Mouse (Mus musculus) neural tube, embryonic 10.5 days (tissue): ENCODE results near the gene Hist1h2bg.

Experiments used
- DNase-seq: peaks from one replicate; pipeline ENCODE4 v3.0.0-alpha.2; 2017; ENCODE audit warnings: low spot score; ENCODE audit errors: extremely low spot score

Hist1h2bg gene

DNA sequence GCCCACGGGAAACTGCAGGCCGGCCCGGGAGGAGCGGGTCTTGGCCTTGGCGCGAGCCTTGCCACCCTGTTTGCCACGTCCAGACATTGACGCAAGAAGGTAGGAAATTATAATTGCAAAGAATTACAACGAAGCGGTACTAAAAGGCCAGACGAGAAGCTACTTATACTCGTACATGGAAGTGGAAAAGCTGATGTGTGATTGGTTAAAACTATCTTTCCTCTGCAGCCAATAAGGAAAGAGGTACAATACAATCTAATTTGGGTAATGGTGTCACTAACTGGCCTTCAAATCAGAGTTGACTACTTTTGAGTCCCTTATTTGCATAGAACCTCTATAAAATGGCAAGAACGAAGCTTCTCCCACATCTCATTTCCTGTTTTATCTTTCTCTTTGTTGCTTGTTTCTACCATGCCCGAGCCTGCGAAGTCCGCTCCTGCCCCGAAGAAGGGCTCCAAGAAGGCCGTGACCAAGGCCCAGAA, at the start of gene Hist1h2bg, which contains the start of gene Hist1h2ae:
Hist1h2bg (plus strand) TSS at position 375 of the 482 bp plus-strand sequence.
Hist1h2ae (minus strand) TSS at position 199 of the 482 bp plus-strand sequence.
- no peak for DNase-seq

DNA sequence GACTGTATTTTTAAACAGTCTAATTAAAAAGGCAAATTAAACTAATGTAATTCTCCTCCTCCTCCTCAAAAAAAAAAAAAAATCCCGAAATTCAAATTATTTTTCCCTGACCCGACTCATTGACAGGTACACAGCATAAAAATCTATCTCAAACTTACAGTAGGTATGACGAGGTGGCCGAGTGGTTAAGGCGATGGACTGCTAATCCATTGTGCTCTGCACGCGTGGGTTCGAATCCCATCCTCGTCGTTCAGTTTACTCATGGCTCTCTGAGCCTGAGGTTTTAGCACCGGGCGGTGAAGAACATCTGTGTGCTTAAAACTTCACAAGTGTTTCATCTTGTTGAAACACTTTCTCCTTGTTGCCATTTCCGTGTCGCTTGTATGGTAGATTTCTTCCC, 49.5 kb upstream of the Hist1h2bg start:
- peak; percentile 72 for DNase-seq

DNA sequence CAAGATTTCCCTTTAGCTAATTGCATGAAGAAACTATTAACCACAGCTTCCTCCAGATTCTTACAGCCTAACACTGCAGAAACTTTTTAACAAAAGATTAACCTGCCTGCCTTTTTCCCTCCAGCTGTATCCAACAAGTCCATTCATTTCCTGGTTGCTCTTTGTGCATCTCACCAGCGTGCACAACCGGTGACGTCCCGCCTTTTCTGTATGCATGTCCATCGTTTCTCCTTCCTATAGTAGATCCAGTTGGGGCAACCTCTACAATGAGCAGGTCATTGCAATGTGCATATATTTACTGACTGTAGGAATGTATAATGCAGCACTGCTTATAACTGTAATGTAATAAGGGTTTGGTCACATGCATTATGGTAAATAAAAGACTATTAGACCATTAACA, 47.2 kb upstream of the Hist1h2bg start:
- DNase-seq: no peak

DNA sequence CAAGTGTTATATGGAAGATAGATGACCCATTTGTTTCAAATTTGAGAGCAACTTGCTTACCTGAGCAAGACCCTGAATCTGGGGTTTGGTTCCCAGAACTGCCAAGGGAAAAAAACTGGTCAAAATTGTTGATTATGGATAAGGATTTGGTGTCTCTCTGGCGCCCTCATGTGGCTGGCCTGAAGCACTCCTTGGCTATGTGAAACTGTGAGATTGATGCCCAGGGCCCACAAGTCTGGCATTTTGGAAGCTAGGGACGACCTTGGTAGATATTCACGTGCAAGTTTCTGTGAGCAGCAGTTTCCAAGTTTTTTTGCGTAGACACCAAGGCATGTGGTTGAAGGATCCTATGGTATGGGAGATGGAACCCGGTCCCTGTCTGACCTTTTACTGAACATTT, 46.5 kb upstream of the Hist1h2bg start:
- DNase-seq: peak; percentile 87

DNA sequence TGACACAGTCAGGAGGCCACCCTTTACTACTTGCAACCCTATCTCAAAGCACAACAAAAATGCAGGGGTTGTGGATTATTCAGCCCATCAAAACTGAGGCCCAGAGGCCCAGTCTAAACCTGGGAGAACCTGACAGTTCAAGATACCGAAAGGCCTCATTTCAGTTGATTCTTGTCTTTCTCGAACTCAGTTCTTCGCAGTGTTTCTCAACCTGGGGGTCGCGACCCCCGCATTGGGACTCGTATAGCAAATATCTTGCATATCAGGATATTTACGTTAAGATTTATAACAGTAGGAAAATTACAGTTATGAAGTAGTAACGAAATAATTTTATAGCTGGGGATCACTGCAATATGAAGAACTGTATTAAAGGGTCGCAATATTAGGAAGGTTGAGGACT, 45.3 kb upstream of the Hist1h2bg start:
- DNase-seq: peak; percentile 65

DNA sequence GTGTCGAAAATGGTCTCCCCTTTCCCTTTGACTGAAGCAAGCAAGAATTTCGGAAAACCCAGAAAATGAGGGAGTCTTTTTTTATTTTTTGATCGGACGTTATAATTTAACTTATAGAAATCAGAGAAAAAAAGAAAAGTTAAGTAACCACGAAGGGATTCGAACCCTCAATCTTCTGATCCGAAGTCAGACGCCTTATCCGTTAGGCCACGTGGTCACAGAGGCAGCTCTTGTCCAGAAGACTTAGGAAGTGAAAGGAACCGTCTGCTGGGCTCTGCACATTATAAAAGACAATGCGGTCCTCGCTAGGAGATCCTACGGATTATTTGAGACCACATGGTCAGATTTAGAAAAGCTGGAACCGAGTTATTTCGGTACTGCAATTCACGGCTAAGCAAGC, 44.9 kb upstream of the Hist1h2bg start:
- DNase-seq: peak; percentile 96

DNA sequence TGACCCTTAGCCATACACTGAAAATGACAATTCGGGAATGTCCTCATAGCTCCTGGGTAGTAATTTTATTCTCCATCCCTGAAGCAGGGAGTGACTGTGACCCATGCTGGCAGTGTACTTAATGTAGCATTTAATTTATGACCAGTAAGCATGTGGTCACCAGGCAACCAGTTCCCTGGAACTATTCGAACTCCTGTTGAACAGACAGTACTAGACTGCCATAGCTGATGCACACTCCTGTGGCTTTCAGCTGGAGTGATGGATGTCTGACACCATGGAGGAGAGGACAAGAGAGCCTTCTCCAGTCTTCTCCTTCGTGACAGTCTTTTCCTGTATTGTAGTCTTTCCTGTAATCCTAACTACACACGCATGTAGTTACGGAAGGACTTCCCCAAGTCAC, 42.2 kb upstream of the Hist1h2bg start:
- DNase-seq: peak; percentile 39

DNA sequence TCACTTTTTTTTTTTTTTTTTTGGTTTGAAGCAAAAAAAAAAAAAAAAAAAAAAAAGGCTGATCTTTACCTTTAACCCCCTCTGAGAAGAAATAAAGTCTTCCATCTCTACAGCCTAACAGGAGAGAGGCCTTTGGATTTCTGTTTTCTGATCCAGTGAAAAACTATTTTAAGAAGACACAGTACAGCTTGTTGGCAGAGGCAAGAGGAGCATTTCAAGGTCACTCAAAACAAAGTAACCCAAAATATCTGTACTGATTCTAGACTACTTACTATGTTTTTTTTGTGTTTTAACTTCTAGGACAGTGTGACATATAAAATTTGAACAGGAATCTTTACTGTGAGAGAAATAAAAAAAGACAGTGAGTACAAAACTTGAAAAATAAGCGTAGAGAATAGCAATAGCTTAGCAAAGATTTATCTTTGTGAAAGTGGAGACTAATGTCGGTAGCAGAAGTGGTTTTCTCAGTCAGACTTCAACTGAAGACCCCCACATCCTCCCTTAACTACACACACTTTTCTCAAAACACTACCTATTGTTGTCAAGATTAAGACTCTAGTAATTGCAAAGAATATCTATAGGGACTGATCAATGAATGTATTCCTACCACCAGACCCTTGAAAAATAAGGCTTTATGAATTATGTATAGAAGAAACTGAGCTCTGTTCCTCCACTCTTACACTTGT, 41.6 kb upstream of the Hist1h2bg start:
- no peak for DNase-seq

DNA sequence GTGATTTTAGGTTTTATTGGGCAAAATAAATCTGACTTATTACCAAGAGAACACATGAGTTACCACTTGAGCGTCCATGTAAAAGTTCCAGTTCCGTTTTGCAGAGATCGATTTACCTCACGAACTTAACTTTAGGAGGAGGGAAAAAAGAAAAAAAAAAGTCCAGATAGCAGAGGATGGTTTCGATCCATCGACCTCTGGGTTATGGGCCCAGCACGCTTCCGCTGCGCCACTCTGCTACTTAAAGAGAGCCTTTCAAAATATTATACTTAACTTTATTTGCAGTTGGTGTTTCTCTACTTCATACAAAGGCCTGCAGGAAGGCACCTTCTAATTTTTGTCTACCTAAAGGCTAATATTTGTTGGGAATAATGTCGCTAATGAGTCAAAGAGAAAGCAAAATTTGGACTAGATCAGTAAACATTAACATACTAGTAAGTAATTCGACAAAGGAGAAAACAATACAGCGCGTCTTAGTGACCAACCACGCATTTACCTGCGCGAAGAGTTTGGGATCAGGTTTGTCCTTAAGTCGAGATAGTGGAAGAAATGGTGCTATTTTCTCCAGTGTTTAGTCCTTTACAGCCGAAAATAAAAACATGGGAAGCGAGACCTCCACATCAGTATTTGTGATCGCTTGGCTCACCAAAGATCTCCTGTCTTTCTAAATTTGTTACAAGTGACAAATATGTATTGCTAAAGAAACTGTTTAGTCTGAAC, 40.9 kb upstream of the Hist1h2bg start:
- DNase-seq: peak; percentile 63

DNA sequence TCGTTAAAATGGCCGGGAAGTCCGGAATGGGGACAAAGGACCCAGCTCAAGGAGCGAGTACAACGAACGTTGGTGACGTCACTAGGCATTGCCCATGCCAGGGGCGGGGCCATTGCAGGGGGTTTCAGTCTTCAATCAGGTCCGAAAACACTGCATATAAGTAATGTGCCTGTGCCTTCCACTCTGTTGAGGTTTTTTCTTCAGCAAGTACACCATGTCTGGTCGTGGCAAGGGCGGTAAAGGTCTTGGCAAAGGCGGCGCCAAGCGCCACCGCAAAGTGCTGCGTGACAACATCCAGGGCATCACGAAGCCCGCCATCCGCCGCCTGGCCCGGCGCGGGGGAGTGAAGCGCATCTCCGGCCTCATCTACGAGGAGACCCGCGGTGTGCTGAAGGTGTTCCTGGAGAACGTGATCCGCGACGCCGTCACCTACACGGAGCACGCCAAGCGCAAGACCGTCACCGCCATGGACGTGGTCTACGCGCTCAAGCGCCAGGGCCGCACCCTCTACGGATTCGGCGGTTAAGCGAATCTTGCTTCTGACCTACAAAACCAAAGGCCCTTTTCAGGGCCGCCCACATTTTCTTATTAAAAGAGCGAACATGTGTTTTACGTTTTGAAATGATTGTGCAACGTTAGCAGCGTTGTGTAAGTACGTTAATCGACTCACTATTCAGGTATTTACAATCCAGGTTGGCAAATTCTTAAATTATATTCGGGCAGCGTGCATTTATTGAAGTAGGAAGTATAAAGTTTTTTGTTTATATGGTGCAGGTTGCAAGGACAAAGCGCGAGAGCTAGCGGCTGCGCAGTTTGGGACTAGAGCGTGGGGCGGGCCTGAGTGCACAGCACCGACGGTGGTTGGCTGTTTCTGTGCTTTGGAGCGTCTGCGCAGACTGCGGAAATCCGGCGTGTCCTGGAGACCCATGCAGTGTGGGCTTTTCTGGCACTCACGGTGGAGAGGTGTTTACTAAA, 40.0 kb upstream of the Hist1h2bg start, which contains the start of gene Hist1h4h:
Hist1h4h (plus strand) TSS at position 150 of the 975 bp plus-strand sequence.
- DNase-seq: peak; percentile 98

DNA sequence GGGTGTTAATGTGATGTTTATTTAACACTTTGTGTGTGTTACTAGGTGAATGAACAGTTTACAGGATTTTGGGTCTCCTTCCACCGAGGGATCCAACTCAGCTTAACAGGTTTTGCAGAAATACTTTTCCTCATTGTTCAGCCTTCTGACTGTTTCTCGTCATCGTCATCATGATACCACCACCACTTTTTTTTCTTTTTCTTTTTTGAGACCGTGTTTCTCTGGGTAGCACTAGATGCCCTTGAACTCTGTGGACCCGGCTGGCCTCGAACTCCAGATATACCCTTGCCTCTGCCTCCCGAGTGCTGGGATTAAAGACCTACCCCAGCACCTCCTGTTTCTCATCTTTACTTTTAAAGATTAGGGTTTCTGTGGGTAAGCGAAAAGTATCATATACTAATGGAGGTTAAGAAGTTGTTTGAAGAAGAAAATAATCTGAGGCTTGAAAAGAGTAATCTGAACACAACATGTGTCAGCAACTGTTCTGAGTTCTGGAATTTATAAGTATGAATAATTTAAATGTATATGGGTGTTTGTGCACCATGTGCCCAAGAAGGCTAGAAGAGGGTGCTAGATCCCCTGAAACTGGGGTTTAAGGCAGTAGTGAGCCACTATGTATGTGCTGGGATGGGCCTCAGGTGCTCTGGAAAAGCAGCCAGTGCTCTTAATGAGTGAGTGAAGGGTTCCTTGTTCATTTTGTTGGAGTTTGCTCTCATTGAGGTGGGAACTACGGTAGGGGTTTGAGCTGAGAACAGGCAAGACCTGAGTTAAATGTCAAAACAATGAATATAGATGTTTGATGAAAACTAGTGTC, 38.7 kb upstream of the Hist1h2bg start:
- DNase-seq: peak; percentile 27

DNA sequence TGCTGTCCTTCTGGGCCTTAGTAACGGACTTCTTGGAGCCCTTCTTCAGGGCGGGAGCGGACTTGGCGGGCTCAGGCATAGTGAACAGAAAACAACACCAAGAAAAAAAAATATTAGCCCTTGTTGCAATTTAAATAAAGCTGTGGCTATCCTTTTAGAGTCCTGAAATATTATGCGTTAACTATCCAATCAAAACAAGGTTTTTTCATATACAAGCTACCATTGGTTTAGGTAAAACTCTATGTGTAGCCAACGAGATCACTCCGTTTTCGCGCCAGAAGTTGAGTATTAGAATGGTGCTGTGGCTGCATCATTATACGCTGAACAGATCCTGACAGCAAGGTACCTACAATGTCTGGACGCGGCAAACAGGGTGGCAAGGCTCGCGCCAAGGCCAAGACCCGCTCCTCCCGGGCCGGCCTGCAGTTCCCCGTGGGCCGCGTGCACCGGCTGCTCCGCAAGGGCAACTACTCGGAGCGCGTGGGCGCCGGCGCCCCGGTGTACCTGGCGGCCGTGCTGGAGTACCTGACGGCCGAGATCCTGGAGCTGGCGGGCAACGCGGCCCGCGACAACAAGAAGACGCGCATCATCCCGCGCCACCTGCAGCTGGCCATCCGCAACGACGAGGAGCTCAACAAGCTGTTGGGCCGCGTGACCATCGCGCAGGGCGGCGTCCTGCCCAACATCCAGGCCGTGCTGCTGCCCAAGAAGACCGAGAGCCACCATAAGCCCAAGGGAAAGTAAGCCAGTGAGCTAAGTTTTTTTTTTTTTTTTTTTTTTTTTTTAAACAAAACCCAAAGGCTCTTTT, 37.4 kb upstream of the Hist1h2bg start, which contains the start of gene Hist1h2af:
Hist1h2af (plus strand) TSS at position 347 of the 808 bp plus-strand sequence.
- peak; percentile 79 for DNase-seq

DNA sequence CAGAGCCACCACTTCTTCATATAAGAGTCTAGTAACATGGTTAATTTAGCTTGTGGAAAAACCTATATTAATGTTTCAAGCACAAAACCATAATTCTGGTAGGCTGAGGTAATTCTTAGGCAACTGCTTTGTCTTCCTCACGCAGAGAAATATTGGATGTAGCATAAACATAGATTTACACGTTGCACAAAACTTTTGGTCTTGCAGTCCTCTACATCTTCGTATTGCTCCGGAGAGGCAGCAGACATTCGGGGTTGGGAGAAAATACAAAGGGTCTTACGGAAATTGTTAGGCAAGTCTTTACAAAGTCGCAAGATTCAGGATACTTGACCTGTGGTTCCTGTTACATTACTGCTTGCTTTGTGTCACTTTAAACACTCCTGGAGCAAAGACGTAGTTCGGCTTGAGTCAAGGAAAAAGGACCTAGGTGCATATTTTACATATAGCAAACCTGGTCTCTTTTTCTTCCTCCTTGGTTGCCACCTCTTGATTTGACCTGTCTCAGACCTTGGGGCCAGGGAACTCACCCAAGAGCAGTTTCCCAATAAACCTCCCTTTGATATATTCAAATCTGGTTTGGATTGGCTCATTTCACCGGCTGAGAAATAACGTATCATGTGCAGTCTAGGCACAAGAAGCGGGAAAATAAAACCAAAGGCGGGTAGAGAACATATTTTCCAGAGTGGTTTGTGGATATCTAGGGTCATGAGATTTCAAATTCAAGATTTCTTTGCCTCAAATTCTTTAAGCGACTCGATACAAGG, 36.6 kb upstream of the Hist1h2bg start:
- DNase-seq: no peak

DNA sequence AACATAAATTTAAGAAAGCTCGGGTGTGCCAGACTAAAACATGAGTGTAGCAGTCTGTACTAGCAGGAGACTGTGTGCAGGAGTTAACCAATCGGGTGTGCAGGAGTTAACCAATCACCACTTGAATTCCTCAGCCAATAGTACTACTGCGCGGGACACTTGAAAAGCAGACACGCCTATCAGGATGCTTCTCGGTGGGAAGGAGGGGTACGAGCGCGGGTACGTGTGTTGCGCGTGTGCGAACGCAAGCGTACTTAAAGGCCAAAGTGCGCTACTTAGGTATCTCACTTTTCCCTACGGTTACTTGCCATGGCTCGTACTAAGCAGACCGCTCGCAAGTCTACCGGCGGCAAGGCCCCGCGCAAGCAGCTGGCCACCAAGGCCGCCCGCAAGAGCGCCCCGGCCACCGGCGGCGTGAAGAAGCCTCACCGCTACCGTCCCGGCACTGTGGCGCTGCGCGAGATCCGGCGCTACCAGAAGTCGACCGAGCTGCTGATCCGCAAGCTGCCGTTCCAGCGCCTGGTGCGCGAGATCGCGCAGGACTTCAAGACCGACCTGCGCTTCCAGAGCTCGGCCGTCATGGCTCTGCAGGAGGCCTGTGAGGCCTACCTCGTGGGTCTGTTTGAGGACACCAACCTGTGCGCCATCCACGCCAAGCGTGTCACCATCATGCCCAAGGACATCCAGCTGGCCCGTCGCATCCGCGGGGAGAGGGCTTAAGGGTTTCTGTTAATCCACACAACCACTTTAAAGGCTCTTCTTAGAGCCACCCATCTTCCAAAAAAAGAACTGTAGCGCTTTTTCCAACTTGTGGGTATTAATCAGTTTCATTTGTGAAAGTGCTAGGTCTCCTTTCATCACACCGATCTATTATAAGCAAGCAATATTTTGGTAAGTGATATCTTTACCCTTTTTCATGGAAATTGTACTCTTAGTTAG, 35.8 kb upstream of the Hist1h2bg start, which contains the start of gene Hist1h3g:
Hist1h3g (plus strand) TSS at position 286 of the 939 bp plus-strand sequence.
- peak; percentile 89 for DNase-seq

DNA sequence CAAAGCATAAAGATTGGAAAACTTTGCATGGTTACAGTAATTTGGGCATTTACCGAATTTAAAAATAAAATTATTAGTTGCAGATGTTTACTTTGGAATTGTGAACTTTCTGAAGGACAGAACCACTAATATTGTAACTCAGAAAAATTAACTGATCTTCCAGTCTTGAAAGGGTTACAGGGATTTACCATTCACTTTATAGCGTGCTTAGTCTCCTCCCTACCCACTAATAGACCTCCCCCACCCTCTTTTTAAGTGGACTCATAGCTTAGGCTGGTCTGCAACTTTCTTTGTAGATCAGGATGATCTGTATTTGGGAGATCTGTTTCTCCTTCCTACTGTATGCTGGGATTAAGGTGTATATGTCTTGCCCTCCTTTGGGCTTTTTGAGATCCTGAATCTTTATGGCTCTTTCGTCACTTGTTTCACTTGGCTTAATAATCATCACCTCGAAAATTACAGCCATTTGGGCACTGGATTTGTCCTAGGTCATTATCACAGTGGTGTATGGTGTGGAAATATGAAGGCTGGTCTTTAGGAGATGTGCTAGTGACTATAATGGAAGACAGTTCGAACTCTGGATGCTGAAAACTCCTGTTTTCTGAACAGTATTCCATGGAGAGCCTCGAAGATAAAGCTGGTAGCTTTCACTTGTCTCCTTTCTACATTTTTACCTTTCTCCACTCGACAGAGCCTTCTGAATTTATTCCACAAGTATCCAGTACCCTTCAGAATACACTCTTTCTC, 34.9 kb upstream of the Hist1h2bg start:
- DNase-seq: no peak

DNA sequence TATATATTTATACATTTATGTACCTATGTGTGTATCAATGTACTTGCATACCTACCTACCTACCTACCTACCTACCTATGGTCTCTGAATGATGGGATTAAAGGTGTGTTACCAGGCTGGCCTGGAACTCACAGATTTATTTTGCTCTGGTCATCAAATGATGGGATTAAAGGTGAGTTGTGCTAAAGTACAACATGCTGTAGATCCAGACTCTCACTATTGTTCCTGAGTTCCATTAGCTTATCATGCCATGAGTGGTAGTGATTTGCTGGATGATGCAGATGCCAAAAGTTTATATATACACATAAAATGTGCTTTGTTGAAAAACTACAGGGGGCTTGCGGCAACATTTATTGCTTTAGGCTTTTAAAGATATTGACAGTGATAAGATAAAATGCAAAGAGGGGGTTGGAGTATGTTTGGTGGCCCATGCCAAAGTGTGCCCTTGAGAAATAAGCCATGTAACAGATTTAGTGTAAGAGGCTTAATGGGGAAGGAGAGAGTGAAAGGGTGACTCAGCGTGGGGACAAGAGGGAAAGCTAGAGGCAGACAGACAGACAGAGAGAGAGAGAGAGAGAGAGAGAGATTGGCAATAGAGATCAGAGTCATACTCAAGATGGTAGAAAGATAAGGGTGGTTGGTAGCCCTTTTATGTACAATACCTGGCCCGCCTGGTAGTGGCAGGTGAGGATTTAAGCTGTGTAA, 34.0 kb upstream of the Hist1h2bg start:
- no peak for DNase-seq
